Mouse (Mus musculus) CD4-positive, CD25-positive, alpha-beta regulatory T cell, adult 4 months (primary cell): Measurements from ENCODE around the gene Trh. TPM values are rescaled to one million over a fixed set of nuclear protein-coding genes. Genes with fewer than 3 reads are reported as not detected.
A peak's percentile ranks its signal among the peaks of the same experiment; 100 is the strongest.

Experiments used
- ATAC-seq: one replicate; pipeline ENCODE4 v1.8.0; 2017
- polyA plus RNA-seq, 2 experiments: library from polyadenylated mRNA; unstranded; fragments of 100-300 nt; shearing (Covaris generic); gene quantifications; one replicate each; pipeline ENCODE4 v1.2.1; 2017

Gene Trh
- polyA plus RNA-seq: not detected

GRCm38 (mm10) chr6:92244591-92244990 is at the start of gene Trh:
Gene Trh (minus strand): TSS chr6:92244650.
- no peak for ATAC-seq

DNA sequence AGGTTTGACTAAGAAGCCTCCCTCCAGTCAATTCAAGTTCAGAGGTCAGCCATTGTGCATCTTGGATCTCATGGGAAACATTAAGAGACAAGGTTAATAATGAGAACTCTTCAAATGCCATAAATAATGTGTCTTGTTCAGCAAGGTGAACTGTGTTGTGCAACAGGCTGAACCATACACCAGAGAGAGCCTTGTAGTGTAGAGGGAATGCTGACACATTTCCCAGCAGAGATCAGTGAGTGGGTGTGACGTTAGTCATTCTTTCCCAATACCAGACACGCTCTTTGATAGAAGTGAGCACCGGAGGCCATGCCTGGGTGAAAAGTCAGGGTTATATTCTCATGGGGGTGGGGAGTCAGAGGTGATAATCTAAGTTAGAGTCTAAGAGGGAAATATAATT is 46.4 kb upstream of the Trh start:
- ATAC-seq: no peak

- ATAC-seq: no peak
These were observed 42.4 kb upstream of the Trh start for GRCm38 (mm10) chr6:92286889-92287288.

DNA sequence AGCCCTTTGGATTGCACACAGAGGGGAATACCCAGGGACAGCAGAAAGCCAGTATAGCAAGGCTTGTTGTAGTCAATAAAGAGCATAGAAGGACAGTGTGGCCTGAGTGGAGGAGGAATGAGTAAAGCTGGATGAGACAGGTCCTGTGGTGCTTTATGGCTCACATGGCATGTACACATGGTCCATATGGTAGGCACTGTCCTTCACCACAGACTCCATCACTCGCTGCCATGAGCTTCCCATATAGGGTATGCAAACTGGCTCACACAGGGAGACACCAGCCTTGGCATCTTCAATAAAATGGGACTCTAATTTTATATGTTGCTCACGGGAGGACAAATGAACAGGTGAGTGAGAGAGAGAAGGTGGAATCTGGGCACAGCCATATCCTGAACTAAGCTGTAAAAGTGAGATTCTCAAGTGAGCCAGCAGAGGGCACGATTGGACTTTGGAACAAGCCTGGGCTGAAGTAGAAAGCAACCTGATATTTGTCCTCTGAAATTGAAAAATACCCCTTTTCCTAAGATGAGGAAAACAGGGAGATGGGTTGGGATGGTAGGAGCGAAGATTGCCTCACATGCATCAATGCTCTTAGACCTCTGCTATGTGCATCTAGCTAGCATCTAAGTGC is 41.9 kb upstream of the Trh start:
- ATAC-seq: no peak

DNA sequence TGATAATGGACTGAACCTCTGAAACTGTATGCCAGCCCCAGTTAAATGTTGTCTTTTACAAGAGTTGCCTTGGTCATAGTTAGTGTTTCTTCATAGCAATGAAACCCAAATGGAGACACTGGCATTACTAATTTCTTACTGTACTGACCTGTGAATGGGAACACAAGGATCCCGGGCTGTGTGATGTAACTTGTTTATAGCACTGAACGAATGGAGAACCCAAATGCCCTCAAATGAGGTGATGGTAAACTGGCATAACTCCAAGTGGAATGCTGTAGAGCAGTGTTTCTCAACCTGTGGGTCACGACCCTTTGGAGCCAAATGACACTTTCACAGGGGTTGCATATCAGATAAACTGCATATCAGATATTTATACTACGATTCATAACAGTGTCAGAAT is 41.1 kb upstream of the Trh start:
- ATAC-seq: no peak

GRCm38 (mm10) chr6:92277179-92277578 is 32.7 kb upstream of the Trh start:
- no peak for ATAC-seq

DNA sequence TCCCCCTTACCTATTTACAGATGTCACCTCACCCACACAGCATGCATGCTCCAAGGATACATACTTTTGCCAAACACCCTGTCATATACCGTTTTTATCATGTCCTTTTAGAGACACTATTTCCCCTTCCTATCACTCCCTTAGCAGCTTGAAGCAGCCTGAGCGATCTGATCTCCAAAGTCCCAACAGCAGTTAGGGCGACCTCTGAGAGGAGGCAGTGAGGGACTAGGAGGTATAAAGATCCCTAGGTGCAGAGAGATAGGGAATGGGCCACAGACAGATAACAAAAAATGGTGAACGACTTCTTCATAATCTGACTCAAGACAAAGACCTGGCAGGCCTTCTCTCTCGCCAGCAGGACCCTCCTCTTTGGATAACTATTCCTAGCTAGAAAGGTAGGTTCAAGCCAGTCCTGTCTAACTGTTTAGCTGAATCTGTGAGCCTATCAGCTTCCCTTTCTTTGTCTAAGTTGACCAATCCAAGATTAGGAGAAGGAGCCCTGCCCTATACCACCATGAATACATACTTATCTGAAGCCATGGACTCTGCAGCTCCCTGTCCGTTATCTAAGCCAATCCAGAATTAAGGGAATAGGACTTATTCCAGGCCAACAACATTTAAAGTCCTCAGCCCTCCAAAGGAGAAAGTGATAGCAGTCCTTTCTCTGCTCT is 29.3 kb upstream of the Trh start:
- ATAC-seq: no peak

DNA sequence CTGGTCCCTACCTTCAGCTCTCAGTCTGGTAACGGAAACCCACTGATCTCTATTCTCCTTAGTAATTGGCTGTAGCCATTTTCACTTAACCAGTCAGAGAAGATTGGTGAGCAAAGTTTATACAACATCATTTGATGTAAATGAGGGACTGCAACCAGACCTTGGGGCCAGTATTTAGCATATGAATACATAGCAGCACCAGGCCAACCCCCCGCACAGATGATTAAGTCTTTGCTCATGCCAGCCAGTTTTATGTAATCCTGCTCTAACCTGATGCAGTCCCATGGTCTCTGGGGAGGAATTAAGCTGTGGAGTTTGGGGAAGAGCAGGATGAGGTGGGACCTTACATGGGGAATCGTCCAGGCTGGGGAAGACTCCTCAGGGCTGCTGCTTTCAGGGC is 28.2 kb upstream of the Trh start:
- no peak for ATAC-seq

GRCm38 (mm10) chr6:92269019-92269418 is 24.6 kb upstream of the Trh start:
- ATAC-seq: no peak

DNA sequence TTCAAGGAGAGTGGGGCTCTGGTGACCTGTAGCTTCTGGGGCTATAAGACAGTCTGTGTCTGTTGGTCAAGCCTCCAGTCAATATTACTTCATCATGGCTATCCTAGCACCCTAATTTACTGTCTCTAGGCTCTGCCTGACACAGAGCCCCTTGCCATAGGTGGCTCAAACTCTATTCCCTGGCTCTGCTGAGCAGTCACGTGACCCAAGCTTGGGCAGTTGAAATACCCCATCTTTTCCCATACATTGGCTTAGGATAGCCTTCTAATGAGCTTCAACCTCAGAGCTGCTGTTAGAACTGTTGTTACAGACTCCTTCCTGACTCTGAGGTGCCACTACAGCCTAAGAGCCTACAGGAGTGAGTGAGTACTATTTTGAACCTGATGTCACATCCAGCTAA is 23.6 kb upstream of the Trh start:
- no peak for ATAC-seq

DNA sequence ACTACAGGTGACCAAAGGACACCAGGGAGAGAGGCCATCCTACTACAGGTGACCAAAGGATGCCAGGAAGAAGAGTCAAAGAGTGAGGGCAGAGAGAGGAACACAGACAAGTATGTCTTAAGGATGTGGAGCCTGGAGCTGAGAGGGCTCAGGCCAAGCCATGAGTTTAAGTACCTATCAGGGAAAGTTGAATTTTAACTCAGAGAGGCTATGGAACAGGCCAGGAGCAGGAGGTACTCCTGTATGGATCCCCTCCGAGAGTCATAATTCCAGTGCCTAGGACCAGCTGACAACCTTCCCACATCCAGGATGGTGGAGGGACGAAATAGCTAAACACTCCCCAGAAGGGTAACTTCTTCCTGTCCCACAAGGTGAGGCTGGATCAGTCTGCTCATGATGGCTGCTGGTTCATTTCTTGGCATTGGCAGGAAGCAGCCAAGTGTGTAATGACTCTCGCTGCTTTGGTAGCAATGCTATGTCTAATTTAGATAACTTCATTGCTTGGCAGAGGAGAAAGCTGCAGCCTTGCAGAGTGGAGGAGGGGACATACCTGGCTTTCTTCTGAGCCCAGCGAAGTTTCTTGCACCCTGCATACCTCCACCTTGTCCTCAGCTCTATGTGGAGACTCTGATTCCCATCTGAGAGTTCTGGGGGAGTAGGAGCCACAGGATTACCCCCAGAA is 16.9 kb upstream of the Trh start:
- ATAC-seq: no peak

GRCm38 (mm10) chr6:92255346-92255745 is 10.9 kb upstream of the Trh start:
- ATAC-seq: no peak

GRCm38 (mm10) chr6:92253253-92253870 is 8.9 kb upstream of the Trh start:
- no peak for ATAC-seq

DNA sequence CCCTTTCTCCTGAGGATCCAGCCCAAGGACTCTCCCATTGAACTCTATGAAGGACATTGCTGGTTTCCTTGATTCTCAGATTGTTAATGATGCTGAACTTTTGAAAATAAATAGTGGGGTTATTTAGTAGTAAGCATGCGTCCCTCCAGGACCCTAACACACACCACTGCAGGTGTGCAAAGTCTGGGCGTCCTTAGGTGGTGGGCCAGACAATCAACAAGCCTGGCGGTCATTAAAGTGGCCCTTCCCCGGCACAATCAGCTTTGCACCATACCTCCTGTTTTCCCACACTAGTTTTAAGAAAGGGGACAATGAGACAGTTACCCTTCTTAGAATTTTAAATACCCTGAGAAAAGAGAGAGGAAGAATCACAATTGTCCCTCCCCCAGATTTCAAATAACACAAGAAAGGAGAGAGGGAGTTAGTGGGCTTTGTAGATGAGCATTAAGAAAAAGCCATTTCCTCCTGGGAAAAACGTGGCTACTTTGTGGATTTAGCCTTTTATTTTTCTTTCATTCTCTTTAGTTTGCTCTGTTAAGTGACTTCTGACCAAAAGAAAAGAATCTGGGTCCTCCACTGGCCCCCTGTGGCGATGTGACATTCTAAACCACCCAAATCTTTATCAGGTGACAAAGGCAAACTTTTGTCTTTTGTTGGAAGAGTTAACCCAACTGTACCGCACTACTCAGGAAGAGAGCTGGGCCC is 2.9 kb upstream of the Trh start:
- ATAC-seq: no peak

DNA sequence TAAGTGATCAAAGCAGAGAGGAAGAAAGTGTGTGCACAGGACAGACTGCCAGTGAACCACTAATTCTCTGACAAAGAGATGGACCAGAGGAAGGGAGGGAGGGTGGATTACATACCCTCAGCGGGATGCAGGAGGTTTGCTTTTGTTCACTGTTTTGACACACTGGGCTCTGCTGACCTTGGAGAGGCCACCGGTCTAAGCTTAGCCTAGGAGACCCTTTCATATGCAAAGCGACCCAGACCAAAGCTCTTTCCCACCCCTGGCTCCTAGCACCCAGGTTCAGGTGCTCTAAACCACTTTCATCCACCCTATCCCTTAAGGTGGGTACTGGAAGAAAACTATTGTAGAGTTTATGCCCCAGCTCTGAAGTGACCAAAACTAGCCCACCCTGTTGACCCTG is 1.9 kb upstream of the Trh start:
- no peak for ATAC-seq

DNA sequence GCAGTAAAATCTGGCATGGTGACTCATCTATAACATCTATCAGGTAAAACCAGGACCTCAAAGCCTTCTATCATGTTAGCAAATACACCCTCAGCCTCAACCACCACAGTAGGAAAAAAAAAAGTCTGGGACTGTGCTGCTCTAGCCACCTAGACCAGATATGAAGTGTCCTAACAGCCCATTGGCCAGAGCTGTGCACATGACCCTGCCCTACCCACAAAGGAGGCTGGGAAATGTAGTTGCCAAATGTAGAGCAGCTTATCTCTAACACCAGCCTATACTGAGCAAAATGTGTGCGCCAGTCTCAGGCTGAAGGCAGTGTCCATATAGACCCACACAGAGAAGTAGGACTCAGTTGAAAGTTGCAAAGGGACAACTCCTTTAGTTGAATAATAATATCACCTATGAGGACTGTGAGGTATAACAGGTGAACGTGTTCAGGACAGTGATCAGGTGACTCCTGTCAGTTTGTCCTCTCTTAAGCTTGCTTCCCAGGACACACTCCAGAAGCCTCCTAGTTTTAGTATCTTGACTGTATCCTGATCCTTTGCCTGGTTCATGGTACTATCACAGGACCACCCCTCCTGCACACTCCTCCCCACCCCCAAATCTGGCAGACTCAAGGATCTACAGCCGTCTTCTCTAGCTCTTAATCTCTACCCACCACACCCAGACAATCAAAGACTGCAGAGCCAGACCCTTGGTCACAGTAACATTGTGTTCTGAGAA is 3.1 kb downstream of the Trh start:
- peak; percentile 81 for ATAC-seq

GRCm38 (mm10) chr6:92235036-92235435 is 9.4 kb downstream of the Trh start:
- ATAC-seq: no peak

DNA sequence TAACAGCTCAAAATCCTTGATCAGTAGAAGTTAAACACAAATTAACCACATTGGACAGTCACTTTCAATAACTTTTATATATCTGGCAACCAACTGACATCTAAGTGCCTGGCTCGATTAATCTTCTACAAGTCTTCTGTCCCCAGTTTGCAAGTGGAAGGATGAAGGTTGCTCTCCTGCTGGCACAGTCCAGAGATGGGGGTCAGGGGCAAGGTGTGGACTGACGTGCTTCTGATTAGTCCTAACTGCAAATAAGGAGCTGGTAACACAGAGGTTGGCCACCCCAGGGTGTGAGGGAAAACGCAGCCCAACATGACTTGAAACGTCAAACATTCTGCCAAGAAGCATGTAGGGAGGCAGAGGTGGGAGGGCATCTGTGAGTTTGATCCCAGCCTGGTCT is 12.7 kb downstream of the Trh start:
- ATAC-seq: no peak

DNA sequence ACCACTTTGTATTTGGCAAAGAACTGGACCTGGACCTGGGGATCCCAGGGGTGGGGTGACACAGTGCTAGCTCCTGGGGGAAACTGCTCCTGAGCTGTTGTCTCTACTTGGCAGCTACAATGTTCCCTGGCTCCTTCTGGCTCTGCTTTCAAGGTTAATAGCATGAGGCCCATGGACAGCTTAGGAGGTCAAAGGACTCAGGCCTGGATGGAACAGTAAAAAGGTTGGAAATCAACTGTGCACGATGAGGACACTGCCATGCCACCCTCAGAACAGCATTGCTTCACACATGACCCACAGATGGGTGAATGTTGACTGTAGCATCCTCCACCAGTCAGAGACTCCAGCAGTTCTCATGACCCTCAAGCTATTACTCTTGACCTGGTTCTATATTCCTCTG is 13.1 kb downstream of the Trh start:
- ATAC-seq: no peak

DNA sequence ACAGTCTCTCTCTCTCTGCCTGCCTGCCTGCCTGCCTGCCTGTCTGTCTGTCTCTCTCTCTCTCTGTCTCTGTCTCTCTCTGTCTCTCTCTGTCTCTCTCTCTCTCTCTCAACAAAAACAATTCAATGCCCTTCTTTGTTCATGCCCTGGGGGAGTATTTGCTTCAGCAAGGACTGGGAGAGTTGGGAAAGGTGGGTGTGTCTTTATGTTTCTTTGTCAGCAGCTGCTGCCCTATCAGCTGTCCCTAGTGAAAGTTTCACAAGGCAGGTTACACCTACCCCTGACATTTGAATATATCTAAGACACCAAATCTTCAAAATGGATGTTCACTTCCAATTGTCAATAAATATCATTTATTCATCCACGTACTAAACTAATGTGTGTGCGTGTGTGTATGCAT is 14.9 kb downstream of the Trh start:
- no peak for ATAC-seq

- no peak for ATAC-seq
These were observed 15.3 kb downstream of the Trh start for GRCm38 (mm10) chr6:92229103-92229502.

DNA sequence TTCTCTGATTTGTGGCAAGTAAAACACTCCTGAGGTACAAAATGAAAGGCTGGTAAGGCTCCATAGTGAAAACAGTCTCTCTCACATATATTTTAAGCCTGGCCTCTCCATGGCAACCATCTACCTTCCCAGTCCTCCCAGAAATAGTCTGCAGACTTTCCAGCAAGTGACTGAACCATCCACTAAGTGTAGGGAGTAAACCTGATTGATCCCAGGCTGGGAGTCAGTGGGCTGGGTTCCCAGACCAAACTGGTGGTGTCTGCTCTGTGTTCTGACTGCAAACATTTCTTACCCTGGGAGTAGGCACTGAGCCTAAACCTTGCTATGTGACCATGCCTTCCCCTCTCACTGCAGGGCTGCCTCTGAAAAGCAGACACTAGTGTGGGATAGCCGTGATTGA is 19.5 kb downstream of the Trh start:
- no peak for ATAC-seq
